25 mouse cellular contexts compared by ENCODE assay signal in genomic region chr8:126239684-126240083, GRCm38 (mm10). TPM values are rescaled to one million over a fixed set of nuclear protein-coding genes. Genes with fewer than 3 reads are reported as not detected.
DNase-seq lines count a peak whose midpoint lies in the region; ATAC-seq and TF ChIP-seq lines count a peak whose summit lies in the region.
"Had no signal": no experiment of that assay in that cellular context is flagged by ENCODE, and none has a peak within 500 bp of the region (broad histone marks: within the 10 kb centered on the region; RNA-seq: fewer than 3 reads in every experiment).

No protein-coding gene starts in this region.

- no peak for TF ChIP-seq POLR2A in CH12.LX (IDR thresholded peaks at IDR 0.05; ENCODE audit: low read depth, low read length)
- TF ChIP-seq POLR2A in cortical plate, adult 2 months (IDR thresholded peaks at IDR 0.05; ENCODE audit: extremely low read depth, insufficient read depth, low read length), result no peak

- H3K27me3 ChIP-seq in intestine, postnatal 0 days (replicated peaks; ENCODE audit: control insufficient read depth, insufficient read depth, low read length), result no peaks in the 10 kb centered on the region
- no peaks in the 10 kb centered on the region for H3K27me3 ChIP-seq in intestine, embryonic 15.5 days (replicated peaks)
- no peaks in the 10 kb centered on the region for H3K27me3 ChIP-seq in liver, embryonic 14.5 days (ENCODE audit: control insufficient read depth, insufficient read depth, low read length)
- H3K27me3 ChIP-seq in liver, embryonic 11.5 days (replicated peaks; ENCODE audit: control insufficient read depth, insufficient read depth, low read length), result no peaks in the 10 kb centered on the region
- H3K27me3 ChIP-seq in CH12.LX (replicated peaks), result peaks cover 82% of the 10 kb centered on the region
- H3K27me3 ChIP-seq: embryonic facial prominence, embryonic 12.5 days; lung, embryonic 15.5 days; neural tube, embryonic 15.5 days; stomach, embryonic 15.5 days had no signal

- no peaks in the 10 kb centered on the region for H3K4me1 ChIP-seq in intestine, postnatal 0 days (replicated peaks; ENCODE audit: control insufficient read depth, insufficient read depth, low read length)
- no peaks in the 10 kb centered on the region for H3K4me1 ChIP-seq in intestine, embryonic 15.5 days (replicated peaks)
- no peaks in the 10 kb centered on the region for H3K4me1 ChIP-seq in liver, embryonic 14.5 days (replicated peaks; ENCODE audit: control insufficient read depth in 2 of 2, insufficient read depth in 2 of 2, low read length in 1 of 2)
- H3K4me1 ChIP-seq in liver, embryonic 11.5 days (replicated peaks; ENCODE audit: control insufficient read depth, insufficient read depth, low read length), result no peaks in the 10 kb centered on the region
- H3K4me1 ChIP-seq in CH12.LX (ENCODE audit: control insufficient read depth in 1 of 2, insufficient read depth in 2 of 2), result no peaks in the 10 kb centered on the region
- H3K4me1 ChIP-seq in cortical plate, adult 2 months (ENCODE audit: control insufficient read depth, insufficient read depth, low read length), result peaks cover 1% of the 10 kb centered on the region; the same call in 1 of the 2 replicates
- H3K4me1 ChIP-seq: embryonic facial prominence, embryonic 12.5 days; forebrain, embryonic 12.5 days; heart, embryonic 10.5 days; lung, embryonic 15.5 days; midbrain, embryonic 10.5 days; neural tube, embryonic 15.5 days; stomach, embryonic 15.5 days had no signal

- TF ChIP-seq EP300 in liver, embryonic 14.5 days (IDR thresholded peaks at IDR 0.05; ENCODE audit: low read depth), result no peak
- TF ChIP-seq EP300 in CH12.LX (IDR thresholded peaks at IDR 0.05; ENCODE audit: low read length), result no peak

- DNase-seq in liver, embryonic 14.5 days (ENCODE audit: low read depth in 3 of 3, low spot score in 3 of 3), result no peak
- DNase-seq in liver, embryonic 11.5 days (ENCODE audit: low spot score), result no peak
- DNase-seq in CH12.LX (ENCODE audit: extremely low read depth), result no peak
- no peak for DNase-seq in gastrocnemius, adult 8-10 months (ENCODE audit: low spot score in 2 of 2)
- DNase-seq: adrenal gland, adult 8-10 months; B cell, adult 2 months; cerebellum, adult 18-20 months; gastrocnemius, adult 2 months; heart, postnatal 10 days; right cerebral cortex, adult 18-20 months; right cerebral cortex, postnatal 4 days had no signal

- ATAC-seq in intestine, postnatal 0 days, result no peak
- ATAC-seq in intestine, embryonic 15.5 days, result no peak
- ATAC-seq in liver, embryonic 14.5 days (ENCODE audit: insufficient read depth), result no peak
- ATAC-seq in liver, embryonic 11.5 days (replicated peaks; ENCODE audit: low FRiP score), result no peak
- ATAC-seq: activated CD4-positive, CD25-positive, alpha-beta regulatory T cell, adult 4 months had no signal

- no peak overlapping the region for H3K4me2 ChIP-seq in intestine, postnatal 0 days (replicated peaks; ENCODE audit: low read depth)
- no peak overlapping the region for H3K4me2 ChIP-seq in intestine, embryonic 15.5 days (replicated peaks)
- no peak overlapping the region for H3K4me2 ChIP-seq in liver, embryonic 14.5 days (ENCODE audit: low read depth)
- H3K4me2 ChIP-seq in liver, embryonic 11.5 days, result no peak overlapping the region
- H3K4me2 ChIP-seq in CH12.LX (ENCODE audit: insufficient read depth, low read depth, poor library complexity, severe bottlenecking), result no peak overlapping the region
- H3K4me2 ChIP-seq: embryonic facial prominence, embryonic 12.5 days; forebrain, embryonic 12.5 days; lung, embryonic 15.5 days; neural tube, embryonic 15.5 days; stomach, embryonic 15.5 days had no signal

- H3K27ac ChIP-seq in intestine, postnatal 0 days (ENCODE audit: low read depth, low read length), result no peak overlapping the region
- no peak overlapping the region for H3K27ac ChIP-seq in intestine, embryonic 15.5 days
- H3K27ac ChIP-seq in liver, embryonic 14.5 days, result no peak overlapping the region
- H3K27ac ChIP-seq in liver, embryonic 11.5 days (ENCODE audit: low read depth, low read length), result no peak overlapping the region
- H3K27ac ChIP-seq in CH12.LX (ENCODE audit: insufficient read depth, low read depth), result no peak overlapping the region
- H3K27ac ChIP-seq in cortical plate, adult 2 months (ENCODE audit: insufficient read depth, low read length), result no peak overlapping the region
- H3K27ac ChIP-seq: embryonic facial prominence, embryonic 12.5 days; forebrain, embryonic 12.5 days; gastrocnemius, adult 2 months; heart, embryonic 10.5 days; lung, embryonic 15.5 days; midbrain, embryonic 10.5 days; neural tube, embryonic 15.5 days; stomach, embryonic 15.5 days had no signal

- H3K9me3 ChIP-seq in intestine, postnatal 0 days (ENCODE audit: control insufficient read depth), result no peaks in the 10 kb centered on the region
- H3K9me3 ChIP-seq in intestine, embryonic 15.5 days, result no peaks in the 10 kb centered on the region
- no peaks in the 10 kb centered on the region for H3K9me3 ChIP-seq in liver, embryonic 14.5 days (ENCODE audit: control insufficient read depth, low read length)
- no peaks in the 10 kb centered on the region for H3K9me3 ChIP-seq in liver, embryonic 11.5 days (ENCODE audit: control insufficient read depth, low read length)
- no peaks in the 10 kb centered on the region for H3K9me3 ChIP-seq in CH12.LX (replicated peaks; ENCODE audit: low read length)
- H3K9me3 ChIP-seq: embryonic facial prominence, embryonic 12.5 days; forebrain, embryonic 12.5 days; heart, embryonic 10.5 days; lung, embryonic 15.5 days; midbrain, embryonic 10.5 days; neural tube, embryonic 15.5 days; stomach, embryonic 15.5 days had no signal

- TF ChIP-seq RAD21 in CH12.LX (IDR thresholded peaks at IDR 0.05; ENCODE audit: low read depth, low read length), result no peak

- dilution Hi-C loops in CH12.LX (cut with MboI; ENCODE audit: extremely low pct_ligation_motif_present, extremely low pct_unique_long_range_greater_than_20kb, low sequenced_read_pairs), result no loop called here

- peak; percentile 57 for TF ChIP-seq CTCF in intestine, postnatal 0 days (IDR thresholded peaks at IDR 0.05; ENCODE audit: low read depth)
- 0 out of 2 replicates have a peak, but pooled peaks have one; percentile 4 for TF ChIP-seq CTCF in liver, embryonic 14.5 days (IDR thresholded peaks at IDR 0.05; ENCODE audit: low read depth)
- TF ChIP-seq CTCF in CH12.LX (conservative IDR thresholded peaks at IDR 0.05 in 1 of 2, IDR thresholded peaks at IDR 0.05 in 1 of 2; ENCODE audit: low read depth in 2 of 2, low read length in 2 of 2), result peak in 1 of 2 experiments; percentile 31; a peak in 1 of 4 replicates
- 0 out of 2 replicates have a peak, but pooled peaks have one; percentile 16 for TF ChIP-seq CTCF in cortical plate, adult 2 months (IDR thresholded peaks at IDR 0.05; ENCODE audit: extremely low read depth, insufficient read depth, low read length)

- in situ Hi-C loops in CH12.LX (cut with MboI; ENCODE audit: low pct_ligation_motif_present, low pct_unique_long_range_greater_than_20kb, low sequenced_read_pairs), result no loop called here

- H3K36me3 ChIP-seq in intestine, postnatal 0 days (ENCODE audit: control insufficient read depth, insufficient read depth), result no peaks in the 10 kb centered on the region
- no peaks in the 10 kb centered on the region for H3K36me3 ChIP-seq in intestine, embryonic 15.5 days
- no peaks in the 10 kb centered on the region for H3K36me3 ChIP-seq in liver, embryonic 14.5 days (replicated peaks; ENCODE audit: control insufficient read depth, insufficient read depth, low read depth)
- no peaks in the 10 kb centered on the region for H3K36me3 ChIP-seq in liver, embryonic 11.5 days (ENCODE audit: control insufficient read depth, insufficient read depth, low read length)
- H3K36me3 ChIP-seq in CH12.LX (replicated peaks in 1 of 2; ENCODE audit: control insufficient read depth in 1 of 2, insufficient read depth in 1 of 2, low read length in 1 of 2), result no peaks in the 10 kb centered on the region
- H3K36me3 ChIP-seq: embryonic facial prominence, embryonic 12.5 days; forebrain, embryonic 12.5 days; heart, embryonic 10.5 days; lung, embryonic 15.5 days; midbrain, embryonic 10.5 days; neural tube, embryonic 15.5 days; stomach, embryonic 15.5 days had no signal

- no peaks in the 10 kb centered on the region for H3K79me2 ChIP-seq in CH12.LX (replicated peaks; ENCODE audit: control insufficient read depth, extremely low read depth, insufficient read depth, poor library complexity, severe bottlenecking)

- H3K4me3 ChIP-seq in intestine, postnatal 0 days (ENCODE audit: low read depth, low read length), result no peak overlapping the region
- H3K4me3 ChIP-seq in intestine, embryonic 15.5 days (replicated peaks), result no peak overlapping the region
- no peak overlapping the region for H3K4me3 ChIP-seq in liver, embryonic 14.5 days (ENCODE audit: insufficient read depth in 1 of 2, low read depth in 2 of 2, low read length in 2 of 2)
- H3K4me3 ChIP-seq in liver, embryonic 11.5 days (ENCODE audit: low read depth, low read length), result no peak overlapping the region
- no peak overlapping the region for H3K4me3 ChIP-seq in CH12.LX (replicated peaks in 1 of 3; ENCODE audit: low read depth in 2 of 3, low read length in 2 of 3, poor library complexity in 1 of 3)
- H3K4me3 ChIP-seq in cortical plate, adult 2 months (ENCODE audit: insufficient read depth, low read length), result no peak overlapping the region
- H3K4me3 ChIP-seq: embryonic facial prominence, embryonic 12.5 days; forebrain, embryonic 12.5 days; gastrocnemius, adult 2 months; heart, embryonic 10.5 days; lung, embryonic 15.5 days; midbrain, embryonic 10.5 days; neural tube, embryonic 15.5 days; stomach, embryonic 15.5 days had no signal

- no peak overlapping the region for H3K9ac ChIP-seq in intestine, postnatal 0 days (ENCODE audit: low read depth, low read length)
- no peak overlapping the region for H3K9ac ChIP-seq in intestine, embryonic 15.5 days
- H3K9ac ChIP-seq in liver, embryonic 14.5 days (replicated peaks), result no peak overlapping the region
- H3K9ac ChIP-seq in liver, embryonic 11.5 days (ENCODE audit: low read depth, low read length), result no peak overlapping the region
- no peak overlapping the region for H3K9ac ChIP-seq in CH12.LX (ENCODE audit: insufficient read depth, low read depth)
- H3K9ac ChIP-seq: embryonic facial prominence, embryonic 12.5 days; forebrain, embryonic 12.5 days; lung, embryonic 15.5 days; neural tube, embryonic 15.5 days; stomach, embryonic 15.5 days had no signal

TF ChIP-seq in CH12.LX, 34 proteins besides CTCF, POLR2A, EP300 and RAD21 (continues in another document):
- no peak for TF ChIP-seq MAX (IDR thresholded peaks at IDR 0.05; ENCODE audit: low read length)

RNA-seq across cellular contexts. Expression of gene Slc35f3, which starts 58.7 kb away (rescaled TPM):
- polyA plus RNA-seq in intestine, postnatal 0 days (2015; fragmentation: Nextera tagmentation; extraction: Ambion mirVana), result 0.10 and 0.41 TPM in 2 replicates
- 0.39 and 0.60 TPM in 2 replicates for polyA plus RNA-seq in intestine, embryonic 15.5 days (2015; fragmentation: Nextera tagmentation; extraction: Ambion mirVana)
- not detected in 2 replicates for polyA plus RNA-seq in liver, embryonic 14.5 days (2012; rRNA removed)
- not detected in 2 replicates for polyA plus RNA-seq in liver, embryonic 14.5 days (2014; fragmentation: Nextera tagmentation; extraction: Ambion mirVana)
- 0.07 TPM in 1 of 2 replicates, not detected in the other for polyA plus RNA-seq in liver, embryonic 11.5 days (2014; fragmentation: Nextera tagmentation; extraction: Ambion mirVana)
- total RNA-seq in CH12.LX (2012; rRNA removed), result not detected in 2 replicates
- not detected in 2 replicates for total RNA-seq in CH12.LX (2014; rRNA removed)
- 0.20 TPM in 2 replicates for polyA plus RNA-seq in CH12.LX (2012; ENCODE audit: insufficient read length, low read depth)
- 11.7 and 11.9 TPM in 2 replicates for polyA plus RNA-seq in cortical plate, adult 2 months (2012; rRNA removed)
- total RNA-seq in gastrocnemius, adult 8-10 months (2022), result under 1 TPM in 1 of 4 experiments, not detected in 3; 0.31 TPM
- total RNA-seq: gastrocnemius, adult 2 months; heart, postnatal 10 days; liver, adult 2 months; MEL had no signal
- polyA plus RNA-seq: activated CD4-positive, CD25-positive, alpha-beta regulatory T cell, adult 4 months; limb, embryonic 11.5 days; liver, adult 2 months had no signal
